Mouse (Mus musculus) adrenal gland, adult 10 weeks (tissue): ENCODE measurements around the gene Slc2a9. TPM values are rescaled to one million over a fixed set of nuclear protein-coding genes. Genes with fewer than 3 reads are reported as not detected.

ENCODE experiments used
- polyA plus RNA-seq: library from polyadenylated mRNA; stranded (reverse); fragments of 350-450 nt; fragmentation: Illumina TruSeq; extraction: RNeasy Lipid Tissue Mini Kit (QIAGEN cat#74804); gene quantifications from one replicate; pipeline ENCODE4 v1.2.3, GENCODE M21; 2014; ENCODE audit warnings: low read depth, low replicate concordance

The Slc2a9 gene
- 0.58 TPM for polyA plus RNA-seq

GRCm38 (mm10) chr5:38502992-38503391, at the start of gene Slc2a9:
Slc2a9 (minus strand) TSS chr5:38503143.

GRCm38 (mm10) chr5:38318966-38319786, 183.8 kb downstream of the Slc2a9 start, which contains the start of gene Drd5:
Drd5 (plus strand) TSS chr5:38319367.

Other genes starting within 250 kb of the Slc2a9 start
- gene Tmem128, start 243.0 kb downstream of the Slc2a9 start, polyA plus RNA-seq = 75.8 TPM
- 17.1 TPM for gene Otop1, start 227.2 kb downstream of the Slc2a9 start, polyA plus RNA-seq
- gene Drd5, start 183.8 kb downstream of the Slc2a9 start, polyA plus RNA-seq = not detected
- 53.2 TPM for gene Wdr1, start 60.1 kb upstream of the Slc2a9 start, polyA plus RNA-seq
- gene Zfp518b, start 181.7 kb upstream of the Slc2a9 start, polyA plus RNA-seq = 4.1 TPM